Mouse (Mus musculus) lung, adult 18-20 months (tissue): ENCODE results near the gene Sestd1.

Experiments
- DNase-seq, 2 experiments: peaks; one replicate each; pipeline ENCODE4 v3.0.0; 2022; ENCODE audit warnings: mixed read lengths in 2 of 2

Sestd1 gene

GRCm38 (mm10) chr2:77206951-77207350, 73.4 kb downstream of the Sestd1 start:
- no peak for DNase-seq

- DNase-seq: no peak
Observed at GRCm38 (mm10) chr2:77203916-77204315, 76.5 kb downstream of the Sestd1 start.

GRCm38 (mm10) chr2:77201900-77202299, 78.5 kb downstream of the Sestd1 start:
- no peak for DNase-seq

GRCm38 (mm10) chr2:77200958-77201614, 79.3 kb downstream of the Sestd1 start:
- no peak for DNase-seq

- DNase-seq: no peak
Observed at GRCm38 (mm10) chr2:77200379-77200778, 80.0 kb downstream of the Sestd1 start.

- DNase-seq: no peak
Observed at GRCm38 (mm10) chr2:77198246-77198645, 82.1 kb downstream of the Sestd1 start.

- DNase-seq: no peak
Observed at GRCm38 (mm10) chr2:77196819-77197218, 83.6 kb downstream of the Sestd1 start.

GRCm38 (mm10) chr2:77195056-77195455, 85.3 kb downstream of the Sestd1 start:
- DNase-seq: no peak

- DNase-seq: no peak
Observed at GRCm38 (mm10) chr2:77191811-77192210, 88.6 kb downstream of the Sestd1 start.

GRCm38 (mm10) chr2:77190891-77191290, 89.5 kb downstream of the Sestd1 start:
- DNase-seq: no peak

- no peak for DNase-seq
Observed at GRCm38 (mm10) chr2:77190301-77190700, 90.1 kb downstream of the Sestd1 start.

- no peak for DNase-seq
Observed at GRCm38 (mm10) chr2:77189671-77190070, 90.7 kb downstream of the Sestd1 start.

- DNase-seq: no peak
Observed at GRCm38 (mm10) chr2:77187501-77187900, 92.9 kb downstream of the Sestd1 start.

GRCm38 (mm10) chr2:77186912-77187311, 93.5 kb downstream of the Sestd1 start:
- DNase-seq: no peak

GRCm38 (mm10) chr2:77184049-77184571, 96.3 kb downstream of the Sestd1 start:
- no peak for DNase-seq

- DNase-seq: no peak
Observed at GRCm38 (mm10) chr2:77183646-77184045, 96.7 kb downstream of the Sestd1 start.

GRCm38 (mm10) chr2:77182996-77183380, 97.4 kb downstream of the Sestd1 start:
- no peak for DNase-seq

GRCm38 (mm10) chr2:77182271-77182995, 98.0 kb downstream of the Sestd1 start:
- DNase-seq: no peak

- DNase-seq: no peak
Observed at GRCm38 (mm10) chr2:77177472-77177871, 102.9 kb downstream of the Sestd1 start.

GRCm38 (mm10) chr2:77176413-77176812, 104.0 kb downstream of the Sestd1 start:
- no peak for DNase-seq

- no peak for DNase-seq
Observed at GRCm38 (mm10) chr2:77175411-77175810, 105.0 kb downstream of the Sestd1 start.

GRCm38 (mm10) chr2:77174313-77174712, 106.1 kb downstream of the Sestd1 start:
- peak in 1 of 2 experiments; percentile 46 for DNase-seq

- no peak for DNase-seq
Observed at GRCm38 (mm10) chr2:77173821-77174220, 106.6 kb downstream of the Sestd1 start.

GRCm38 (mm10) chr2:77173366-77173765, 107.0 kb downstream of the Sestd1 start:
- no peak for DNase-seq
